In the genomic region with DNA sequence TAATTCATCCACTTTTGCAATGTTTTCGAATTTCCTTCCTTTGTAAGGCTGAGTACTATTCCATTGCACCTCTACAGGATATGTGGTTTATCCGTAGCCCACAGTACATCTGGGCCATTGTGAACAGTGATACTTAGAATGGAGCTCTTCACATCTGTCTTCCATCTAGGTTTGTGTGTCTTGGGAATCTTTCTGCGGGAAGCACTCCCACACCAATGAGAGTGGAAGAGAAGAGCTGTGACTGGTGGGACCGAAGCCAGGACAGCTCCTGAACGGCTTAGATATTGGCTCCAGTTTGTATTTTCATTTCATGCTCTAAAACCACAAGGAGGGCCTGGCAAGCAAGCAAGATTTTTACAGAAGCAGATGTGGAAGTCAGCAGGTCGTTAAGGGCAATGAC, we compare ENCODE assay signal across 11 mouse cellular contexts.
"Had no signal": no experiment of that assay in that cellular context is flagged by ENCODE, and none has a peak within 500 bp of the region (broad histone marks: within the 10 kb centered on the region; RNA-seq: fewer than 3 reads in every experiment).

No protein-coding gene starts in this region.

- DNase-seq: kidney, postnatal 10 days; liver; liver, embryonic 13.5 days; liver, postnatal 0 days; lung, postnatal 36 days; right cerebral cortex, postnatal 14 days; thymus, postnatal 4 days had no signal

- H3K4me3 ChIP-seq: left cerebral cortex, adult 2 months; liver, embryonic 13.5 days; midbrain, embryonic 13.5 days had no signal

- H3K9ac ChIP-seq: liver, embryonic 13.5 days; liver, postnatal 0 days; midbrain, embryonic 13.5 days had no signal

- H3K27ac ChIP-seq: left cerebral cortex, adult 2 months; liver, embryonic 13.5 days; midbrain, embryonic 13.5 days; stomach, postnatal 0 days had no signal

- H3K9me3 ChIP-seq: liver, embryonic 13.5 days; midbrain, embryonic 13.5 days had no signal

- H3K4me2 ChIP-seq: liver, embryonic 13.5 days; midbrain, embryonic 13.5 days had no signal

- ATAC-seq: liver, postnatal 0 days; lung, postnatal 0 days; midbrain, embryonic 13.5 days had no signal

- H3K36me3 ChIP-seq: liver, embryonic 13.5 days; midbrain, embryonic 13.5 days had no signal

- H3K4me1 ChIP-seq: liver, embryonic 13.5 days had no signal

- H3K27me3 ChIP-seq: liver, embryonic 13.5 days; midbrain, embryonic 13.5 days had no signal
